Mouse (Mus musculus) mouse trophoblast stem cell (cell line): ENCODE results near the gene D10Jhu81e.

Experiments
- in situ Hi-C, 2 experiments: fragments of 300-500 bp; cut with MseI, MboI; formaldehyde crosslinking; loops; 2 replicates in 1 of 2; 3 replicates in 1 of 2; pipeline ENCODE4 v1.15.1; 2025

The D10Jhu81e gene

GRCm38 (mm10) chr10:78163923-78164322 is 5.7 kb downstream of the D10Jhu81e start:
- in situ Hi-C loops = loop anchor here (5.0 kb wide), 1 partner anchor 137 kb away; no protein-coding TSS in a partner anchor

DNA sequence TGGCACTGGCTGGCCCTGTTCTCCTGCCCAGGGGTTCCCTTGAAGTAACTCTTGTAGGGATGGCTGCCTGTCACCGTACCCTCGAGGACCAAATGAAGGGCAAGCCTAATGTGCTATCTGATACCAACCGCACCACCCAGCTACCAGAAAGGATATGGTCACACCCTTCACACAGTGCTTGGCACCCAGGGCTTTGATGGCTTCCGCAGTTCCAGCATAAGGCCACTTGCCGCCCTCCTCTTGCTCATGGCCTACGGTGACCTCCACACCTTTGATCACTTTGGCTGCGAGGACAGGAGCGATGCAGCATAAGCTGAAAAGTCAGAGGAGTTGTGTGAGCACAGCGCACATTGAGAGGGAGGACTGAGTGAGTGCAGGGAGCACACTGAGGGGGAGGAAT is 6.3 kb downstream of the D10Jhu81e start:
- in situ Hi-C loops = loop anchor here (5.0 kb wide), 1 partner anchor 136 kb away; no protein-coding TSS in a partner anchor

DNA sequence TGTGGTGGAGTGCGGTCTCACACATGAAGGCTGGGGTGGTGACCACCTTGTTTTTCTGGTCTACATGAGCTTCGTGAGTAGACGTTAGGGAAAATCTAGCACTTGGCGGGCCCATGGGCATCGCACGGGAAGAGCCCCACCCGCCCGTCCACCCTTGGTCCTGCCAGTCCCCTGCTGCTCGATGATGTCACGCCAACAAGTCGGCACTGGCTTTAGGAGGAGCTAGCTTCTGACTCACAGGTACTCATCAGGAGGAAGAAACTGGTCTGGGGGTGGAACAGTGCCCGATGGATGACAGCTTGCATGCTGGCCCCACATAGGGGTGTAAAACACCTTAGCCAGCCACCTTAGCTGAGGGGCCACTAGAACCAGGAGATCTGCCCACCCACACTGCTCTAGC is 6.9 kb downstream of the D10Jhu81e start:
- in situ Hi-C loops = loop anchor here (5.0 kb wide), 1 partner anchor 135 kb away; no protein-coding TSS in a partner anchor

GRCm38 (mm10) chr10:78161096-78161495 is 8.5 kb downstream of the D10Jhu81e start:
- in situ Hi-C loops = loop anchor here (5.0 kb wide), 1 partner anchor 134 kb away; no protein-coding TSS in a partner anchor

DNA sequence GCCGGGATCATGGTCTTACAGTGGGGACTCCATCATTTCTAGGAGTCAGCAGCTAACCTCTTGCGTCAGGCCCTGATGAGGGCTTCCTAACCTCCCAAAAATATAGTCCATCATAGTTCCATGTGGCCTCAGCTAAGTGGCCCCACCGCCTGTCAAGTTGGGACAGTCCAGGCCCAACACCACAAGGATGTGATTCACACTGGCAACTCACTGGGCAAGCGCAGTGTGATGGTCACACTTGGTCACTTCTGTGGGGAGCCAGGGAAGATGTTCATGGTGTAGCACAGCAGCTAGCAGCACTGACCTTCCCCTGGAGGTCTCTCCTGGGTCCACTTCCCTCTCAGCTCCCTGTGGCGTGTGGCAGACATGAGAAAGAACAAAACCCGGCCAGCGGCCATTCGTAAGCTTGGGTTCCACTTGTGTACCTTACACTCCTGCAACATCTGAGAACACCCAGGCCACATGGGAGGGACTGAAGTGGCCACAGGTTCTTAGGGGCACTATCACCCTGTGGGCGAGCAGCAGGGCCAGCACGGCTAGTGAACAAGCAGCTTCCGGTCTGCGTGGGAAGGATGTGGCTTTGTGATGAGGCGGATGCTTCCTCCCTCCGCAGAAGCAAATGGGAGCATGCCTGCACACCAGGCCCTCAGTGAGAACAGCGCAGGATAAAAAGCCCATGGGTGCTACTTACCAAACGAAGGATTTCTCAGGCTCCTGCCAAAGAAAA is 9.1 kb downstream of the D10Jhu81e start:
- in situ Hi-C loops = loop anchor here (5.0 kb wide), 1 partner anchor 133 kb away; no protein-coding TSS in a partner anchor

- in situ Hi-C loops = loop anchor here (5.0 kb wide), 1 partner anchor 133 kb away; no protein-coding TSS in a partner anchor
Measured at GRCm38 (mm10) chr10:78159906-78160305, 9.7 kb downstream of the D10Jhu81e start.

- in situ Hi-C loops = no loop called here
Measured at GRCm38 (mm10) chr10:78159252-78159878, 10.2 kb downstream of the D10Jhu81e start.

DNA sequence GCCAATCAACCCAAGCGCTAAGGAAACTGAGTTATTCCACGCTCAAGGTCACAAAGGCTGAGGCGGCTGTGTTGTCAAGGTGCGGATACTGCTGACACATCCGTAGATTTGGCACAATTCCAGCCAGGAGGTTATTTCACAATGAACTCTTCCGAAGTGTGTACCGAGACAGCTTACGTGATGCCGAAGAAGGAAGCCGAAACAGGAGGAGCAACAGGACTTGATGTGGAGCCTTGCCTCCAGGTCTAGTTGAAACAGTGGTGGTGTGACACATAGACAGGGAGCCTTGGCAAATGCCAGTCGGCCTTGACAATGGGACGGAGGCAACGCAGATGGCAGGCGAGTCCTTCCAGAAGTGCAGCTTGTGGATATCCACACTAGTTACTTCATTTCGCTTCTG is 11.5 kb downstream of the D10Jhu81e start:
- in situ Hi-C loops = no loop called here

DNA sequence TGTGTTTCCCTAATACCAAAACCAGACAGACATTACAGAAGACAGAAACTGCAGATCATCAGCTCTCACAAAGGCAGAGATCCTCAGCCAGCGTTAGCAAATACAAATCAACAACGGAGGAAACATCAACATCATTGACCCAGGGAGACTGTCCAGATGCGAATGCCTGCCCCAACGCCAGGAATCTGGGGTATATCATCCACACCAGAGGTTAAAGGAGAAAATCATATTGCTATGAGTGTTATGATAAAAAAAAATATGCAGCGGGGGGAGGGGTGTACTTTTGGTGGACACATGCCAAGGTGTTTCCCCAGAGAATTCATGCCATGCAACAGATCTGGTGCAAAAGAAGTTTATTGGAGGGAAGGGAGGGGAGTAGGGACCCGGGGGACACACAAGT is 12.7 kb downstream of the D10Jhu81e start:
- in situ Hi-C loops = no loop called here

- in situ Hi-C loops = loop anchor here in 1 of 2 experiments (10.0 kb wide), 1 partner anchor 64 kb away; no protein-coding TSS in a partner anchor
Measured at GRCm38 (mm10) chr10:78148834-78149766, 20.5 kb downstream of the D10Jhu81e start.

DNA sequence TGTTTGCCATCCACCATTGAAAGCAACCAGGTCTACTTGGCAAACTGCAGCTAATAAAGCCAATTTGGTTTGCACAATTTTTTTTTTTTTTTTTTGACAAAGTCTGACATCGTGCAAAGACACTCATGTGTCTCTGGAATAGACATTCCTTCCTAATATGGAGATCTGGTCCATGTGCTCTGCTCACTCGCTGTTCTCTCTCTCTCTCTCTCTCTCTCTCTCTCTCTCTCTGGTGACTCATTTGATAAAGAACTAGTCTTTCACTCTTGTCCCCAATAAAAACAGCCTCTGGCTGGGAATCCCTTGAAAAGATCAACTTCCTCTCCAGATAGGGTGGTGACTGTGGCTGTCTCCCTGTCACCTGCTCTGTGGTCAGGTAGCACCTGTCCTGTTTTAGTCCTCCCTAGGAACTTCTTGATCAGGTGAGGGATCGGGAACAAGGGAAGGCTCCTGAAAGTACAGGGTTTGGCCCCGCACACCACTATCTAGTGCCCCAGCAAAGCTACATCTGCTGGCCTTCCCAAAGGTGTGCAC is 21.6 kb downstream of the D10Jhu81e start:
- in situ Hi-C loops = loop anchor here in 1 of 2 experiments (10.0 kb wide), 1 partner anchor 63 kb away; no protein-coding TSS in a partner anchor

GRCm38 (mm10) chr10:78143727-78144505 is 25.7 kb downstream of the D10Jhu81e start:
- in situ Hi-C loops = loop anchor here in 1 of 2 experiments (10.0 kb wide), 1 partner anchor 59 kb away; no protein-coding TSS in a partner anchor

DNA sequence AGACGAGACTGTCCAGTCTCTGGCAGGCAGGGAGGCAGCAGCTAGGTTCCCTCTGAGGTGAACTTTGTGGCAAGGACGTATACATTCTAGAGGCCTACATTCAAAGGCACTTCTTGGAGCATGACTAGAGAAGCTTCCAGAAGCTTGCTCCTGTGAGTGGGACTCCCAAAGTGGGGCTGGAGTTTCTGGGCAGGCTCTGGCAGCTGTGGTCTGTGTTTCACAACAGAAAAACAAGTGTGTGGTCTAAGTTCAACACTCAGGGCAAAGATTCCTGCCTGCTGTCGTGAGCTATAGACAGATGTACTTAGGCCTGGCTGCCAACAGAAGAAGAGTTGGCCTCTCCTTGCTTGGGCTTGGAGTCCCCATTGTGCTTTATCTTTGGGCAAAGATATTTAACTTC is 28.7 kb downstream of the D10Jhu81e start:
- in situ Hi-C loops = loop anchor here in 1 of 2 experiments (10.0 kb wide), 1 partner anchor 56 kb away; no protein-coding TSS in a partner anchor

DNA sequence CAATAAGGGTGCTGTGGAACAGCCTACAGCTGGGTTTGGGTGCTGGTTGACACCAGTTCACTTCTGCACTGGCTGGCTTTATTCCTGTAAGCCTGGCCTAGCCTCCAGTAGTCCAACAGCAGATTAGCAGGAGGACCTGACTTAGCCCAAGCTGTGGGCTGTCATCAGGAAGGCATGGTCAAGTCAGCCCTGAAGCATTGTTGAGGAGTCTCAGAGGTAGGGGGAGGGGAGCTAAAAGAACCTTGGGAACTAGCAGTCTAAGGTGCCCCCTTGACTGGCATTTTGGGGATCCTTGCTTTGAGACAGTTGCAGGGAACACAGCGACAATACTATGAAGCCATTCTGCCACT is 29.4 kb downstream of the D10Jhu81e start:
- in situ Hi-C loops = loop anchor here in 1 of 2 experiments (10.0 kb wide), 1 partner anchor 55 kb away; no protein-coding TSS in a partner anchor

DNA sequence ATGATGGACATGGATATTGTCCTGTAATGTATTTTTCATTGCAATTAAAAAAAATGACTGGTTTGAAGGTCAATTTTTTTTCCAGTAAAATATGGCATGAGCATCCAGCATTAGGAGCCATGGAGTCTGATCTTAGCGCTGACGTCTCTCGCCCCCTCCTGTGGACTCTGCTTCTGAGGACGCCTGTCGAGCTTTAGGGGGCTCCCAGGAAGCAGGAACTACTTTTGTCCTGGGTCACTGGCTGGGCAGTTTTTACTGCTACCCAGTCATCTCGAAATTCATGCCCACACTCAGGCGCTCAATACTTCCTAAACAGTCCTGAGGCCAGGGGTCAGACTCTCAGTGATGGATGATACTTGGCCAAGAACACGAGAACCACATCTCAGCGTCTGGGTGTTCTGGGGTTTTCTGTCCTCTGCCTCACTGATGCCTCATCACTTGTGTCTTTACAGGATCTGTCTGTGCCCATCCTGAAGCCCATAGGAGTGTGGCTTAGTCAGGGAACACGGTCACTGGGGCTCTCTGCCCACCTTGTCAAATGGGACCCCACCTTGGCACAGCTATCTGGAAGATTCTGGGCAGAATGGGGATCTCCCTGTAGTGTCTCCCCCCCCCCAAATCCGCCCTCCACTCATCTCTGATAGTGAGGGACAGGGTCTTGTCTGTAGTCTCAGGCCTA is 29.9 kb downstream of the D10Jhu81e start:
- in situ Hi-C loops = loop anchor here in 1 of 2 experiments (10.0 kb wide), 1 partner anchor 55 kb away; no protein-coding TSS in a partner anchor

DNA sequence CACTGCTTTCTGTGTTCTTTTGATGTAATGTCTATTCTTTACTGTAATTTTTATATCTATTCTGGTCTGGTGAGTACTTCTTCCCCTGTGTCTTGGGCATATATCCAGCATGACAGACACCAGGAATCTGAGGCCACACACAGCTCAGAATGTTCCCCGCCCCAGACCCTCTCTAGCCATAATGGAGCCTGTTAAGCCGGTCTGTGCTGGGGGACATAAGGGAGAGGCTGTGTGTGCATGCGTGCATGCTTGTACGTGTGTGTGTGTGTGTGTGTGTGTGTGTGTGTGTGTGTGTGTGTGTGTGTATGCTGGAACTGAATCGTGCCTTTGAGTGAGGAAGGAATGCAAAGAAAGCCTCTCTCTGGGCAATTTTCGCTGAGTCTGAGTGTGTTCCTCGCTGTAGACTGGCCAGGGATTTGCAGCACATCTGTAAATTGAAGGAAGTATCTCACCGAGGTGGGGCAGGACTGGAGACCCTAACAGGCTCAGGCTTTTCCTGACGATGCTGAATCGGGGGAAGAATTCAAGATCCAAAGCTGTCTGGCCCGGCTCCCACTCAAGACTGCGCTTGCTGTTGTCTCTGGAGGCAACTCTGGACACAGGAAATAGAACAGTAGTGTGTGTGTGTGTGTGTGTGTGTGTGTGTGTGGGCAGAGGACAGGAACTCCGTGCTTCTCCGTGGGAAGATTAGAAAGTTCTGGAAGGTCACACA is 30.6 kb downstream of the D10Jhu81e start:
- in situ Hi-C loops = no loop called here

- in situ Hi-C loops = no loop called here
Measured at GRCm38 (mm10) chr10:78137191-78137590, 32.4 kb downstream of the D10Jhu81e start.

DNA sequence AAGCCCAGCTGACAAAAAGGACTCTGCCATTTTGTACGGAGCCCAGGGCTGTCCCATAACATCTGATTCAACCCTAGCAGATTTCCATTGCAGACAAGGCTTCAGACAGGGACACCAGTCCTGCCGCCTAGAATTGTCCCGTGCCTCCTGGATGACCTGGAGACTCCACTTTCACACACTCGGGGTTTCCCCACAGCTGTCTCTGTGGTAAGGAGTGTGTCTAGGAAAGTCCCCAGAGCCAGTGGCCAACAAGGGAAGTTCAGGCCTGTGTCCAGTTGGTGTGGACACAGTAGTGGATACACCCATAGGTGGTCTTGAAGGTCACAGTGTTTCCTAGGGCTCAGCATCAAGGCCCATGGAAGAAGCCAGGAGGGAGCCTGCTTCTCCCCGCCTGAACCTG is 33.6 kb downstream of the D10Jhu81e start:
- in situ Hi-C loops = no loop called here
